Mouse (Mus musculus) lung, adult 2 months (tissue): Measurements from ENCODE around the gene Fam160a1.

Experiments used
- CTCF ChIP-seq: fragments of 200-500 bp; IDR thresholded peaks from 2 replicates; pipeline ENCODE4 v1.5.1; 2011; ENCODE audit warnings: mild to moderate bottlenecking, low read length, control low read depth; ENCODE audit not compliant: insufficient read depth
- POLR2A ChIP-seq: fragments of 200-500 bp; IDR thresholded peaks from 2 replicates; pipeline ENCODE4 v1.6.1; 2011; ENCODE audit warnings: low read depth, mild to moderate bottlenecking, control low read depth, low read length, borderline replicate concordance; ENCODE audit errors: extremely low read depth

GRCm38 (mm10) chr3:85635126-85635419, 182.0 kb downstream of the Fam160a1 start:
- TF ChIP-seq POLR2A (no peak), CTCF (no peak)
